Mouse (Mus musculus) WW6 (cell line): ENCODE measurements around the gene Olfr547.

Experiments used
- DNase-seq: peaks from one replicate; pipeline ENCODE4 v3.0.0-alpha.2; 2013; ENCODE audit warnings: low read depth, low spot score

Gene Olfr547

GRCm38 (mm10) chr7:102566219-102566618 lies 31.7 kb downstream of the Olfr547 start:
- no peak for DNase-seq

- no peak for DNase-seq
Observed at GRCm38 (mm10) chr7:102571142-102571541, 36.6 kb downstream of the Olfr547 start, which contains the start of gene Olfr550. Olfr550 (plus strand) TSS chr7:102571442.

GRCm38 (mm10) chr7:102573174-102573830 lies 38.8 kb downstream of the Olfr547 start:
- DNase-seq, result no peak

- no peak for DNase-seq
Observed at GRCm38 (mm10) chr7:102575998-102576397, 41.4 kb downstream of the Olfr547 start.
